Mouse (Mus musculus): ENCODE results near the gene Prss22.

- TF ChIP-seq POLR2A (IDR thresholded peaks at IDR 0.05; ENCODE audit: extremely low read depth, insufficient read depth, low read length) (no peak), CTCF (IDR thresholded peaks at IDR 0.05; ENCODE audit: low read depth, low read length) (no peak)
Measured at GRCm38 (mm10) chr17:24000404-24000803, 2.5 kb upstream of the Prss22 start.

All from liver, adult 2 months (tissue).